Mouse (Mus musculus) liver, embryonic 14.5 days (tissue): Measurements from ENCODE around the gene Sulf2.

ENCODE experiments used
- CTCF ChIP-seq: IDR thresholded peaks from 2 replicates; pipeline ENCODE4 v1.5.1; 2016; ENCODE audit warnings: antibody characterized with exemption, low read depth, control low read depth
- EP300 ChIP-seq: IDR thresholded peaks from 2 replicates; pipeline ENCODE4 v1.6.1; 2016; ENCODE audit warnings: antibody characterized with exemption, low read depth

GRCm38 (mm10) chr2:166128756-166129155 lies 26.7 kb downstream of the Sulf2 start:
- TF ChIP-seq CTCF: no peak
- TF ChIP-seq EP300: no peak
